Mouse (Mus musculus): ENCODE measurements around the gene Dctd. TPM values are rescaled to one million over a fixed set of nuclear protein-coding genes. Genes with fewer than 3 reads are reported as not detected.

Gene Dctd
- 7.2 TPM for polyA plus RNA-seq (2014; fragmentation: Illumina TruSeq; extraction: RNeasy Lipid Tissue Mini Kit (QIAGEN cat#74804); ENCODE audit: low read depth, low replicate concordance)

DNA sequence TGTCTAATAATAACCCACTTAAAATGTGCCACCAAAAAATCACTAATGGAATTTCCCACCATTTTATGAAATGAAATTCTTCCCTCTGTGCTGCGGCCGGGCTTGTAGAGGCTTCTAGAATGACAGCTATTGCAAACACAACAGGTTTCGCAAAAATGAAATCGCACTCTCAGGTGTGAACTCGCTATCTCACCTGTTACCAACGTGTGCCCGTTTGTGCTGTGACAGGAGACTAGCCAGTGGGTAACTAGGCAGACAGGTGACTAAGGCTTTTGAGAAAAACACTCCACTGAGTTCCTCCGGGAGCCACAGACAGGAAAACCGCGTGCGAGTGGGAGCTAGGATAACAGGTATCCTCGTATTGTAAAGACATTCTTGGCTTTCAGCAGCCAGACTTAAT is at the start of gene Dctd:
Gene Dctd, plus strand, starts transcription at position 301 of the 400 bp plus-strand sequence.

Other genes starting within 250 kb of the Dctd start
- 13.1 TPM for gene Wwc2, start 108.2 kb upstream of the Dctd start, polyA plus RNA-seq (2014; fragmentation: Illumina TruSeq; extraction: RNeasy Lipid Tissue Mini Kit (QIAGEN cat#74804); ENCODE audit: low read depth, low replicate concordance)

Measured in adipose tissue, adult 10 weeks (tissue).